Mouse (Mus musculus): ENCODE measurements at regions not wholly inside any gene's neighbourhood (a gene's known extent, or its start where the extent isn't known, plus 50 kb on each side); places are given as distances from the start of the nearest gene placed in this dataset.
"Not testable (repeated sequence)": the region's sequence is repeated elsewhere in the genome, so short reads cannot be mapped to it uniquely, and the experiment has no call there.

DNA sequence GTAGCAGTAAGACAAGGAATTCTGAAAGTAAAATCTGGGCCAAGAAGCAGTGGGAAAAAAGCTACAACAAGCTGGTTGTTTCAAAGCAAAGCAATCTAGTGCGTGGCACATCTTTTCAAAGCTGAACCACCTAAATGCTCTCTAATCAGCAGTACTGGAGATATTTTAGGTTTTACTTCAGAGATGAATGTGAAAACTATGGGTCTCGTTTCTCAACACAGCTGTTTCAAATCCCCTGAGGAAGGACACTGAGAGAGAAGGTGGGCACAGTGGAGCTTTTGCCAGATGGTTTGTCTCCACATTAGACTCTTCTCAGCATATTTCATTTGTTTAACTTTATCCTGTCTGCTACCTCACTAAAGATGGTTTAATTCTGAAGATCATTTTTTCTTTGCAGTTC, 183.8 kb upstream of the Gria3 start:
- in situ Hi-C loops (cut with MboI, MseI): no loop called here

DNA sequence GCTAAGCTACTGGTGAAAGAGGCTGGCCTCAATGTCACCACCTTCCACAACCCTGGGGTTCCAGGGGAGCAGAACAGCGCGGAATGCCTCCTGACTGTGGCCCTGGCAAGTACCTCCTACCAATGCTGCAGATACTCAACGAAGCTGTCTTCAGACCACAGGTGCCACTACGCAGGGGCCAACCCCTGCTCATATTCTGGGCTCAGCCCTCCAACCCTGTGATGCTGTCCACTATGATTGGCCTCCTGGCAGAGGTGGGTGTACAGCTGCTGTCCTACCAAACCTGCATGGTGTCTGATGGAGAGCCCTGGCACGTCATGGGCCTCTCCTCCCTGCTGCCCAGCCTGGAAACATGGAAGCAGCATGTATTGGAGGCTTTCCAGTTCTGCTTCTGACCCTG, 150.9 kb upstream of the Gria3 start:
- in situ Hi-C loops (cut with MboI, MseI): not testable (repeated sequence)

DNA sequence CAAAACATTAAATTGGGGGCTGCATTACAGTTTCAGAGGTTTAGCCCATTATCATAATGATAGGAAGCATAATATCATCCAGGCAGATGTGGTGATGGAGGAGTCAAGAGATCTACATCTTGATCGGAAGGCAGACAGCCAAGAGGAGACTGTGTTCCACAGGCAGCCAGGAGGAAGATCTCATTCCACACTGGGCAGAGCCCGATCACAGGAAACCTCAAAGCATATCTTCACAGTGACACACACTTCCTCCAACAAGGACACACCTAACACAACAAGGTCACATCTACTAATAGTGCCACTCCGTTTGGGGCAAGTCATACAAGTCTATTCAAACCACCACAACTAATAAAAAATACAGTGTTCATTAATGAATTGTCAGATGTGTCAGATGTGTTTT, 147.7 kb upstream of the Gria3 start:
- in situ Hi-C loops (cut with MboI, MseI): no loop called here

DNA sequence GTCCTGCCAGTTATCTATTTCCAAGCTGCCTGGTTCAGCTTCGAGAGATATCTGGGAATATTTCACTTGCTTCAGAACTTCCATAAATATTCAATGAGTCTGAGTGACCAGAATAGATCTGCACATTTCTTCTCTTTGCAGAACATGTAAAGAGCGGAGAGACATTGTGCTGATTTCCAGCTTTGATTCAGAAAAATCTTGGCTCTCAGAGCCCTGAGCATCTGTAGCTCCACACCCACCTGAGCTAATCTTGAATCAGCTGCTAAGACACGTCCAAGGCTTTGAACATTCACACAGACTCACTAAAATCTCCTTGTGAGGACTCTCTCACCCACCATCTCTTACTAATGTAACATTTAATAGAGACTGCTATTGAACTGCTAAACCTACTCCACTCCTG, 146.0 kb upstream of the Gria3 start:
- in situ Hi-C loops (cut with MboI, MseI): no loop called here

DNA sequence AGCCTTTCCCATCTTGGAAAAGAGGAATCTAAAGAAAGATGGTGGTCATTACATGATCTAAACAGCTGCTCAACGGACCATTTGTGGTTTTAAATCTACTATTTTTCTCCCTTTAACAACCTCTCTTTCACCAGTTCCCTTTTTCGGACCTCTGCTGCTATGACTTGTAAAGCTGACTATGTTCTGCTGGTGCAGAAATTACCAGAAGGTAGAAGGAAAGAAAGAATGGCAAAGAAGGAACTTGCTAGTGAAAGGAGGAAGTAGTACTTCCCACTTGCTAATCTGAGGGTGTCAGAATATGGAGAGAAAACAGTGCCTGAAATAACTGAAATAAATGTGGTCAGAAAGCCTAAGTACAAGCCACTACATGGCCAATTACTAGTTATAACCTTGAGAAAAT, 109.6 kb upstream of the Gria3 start:
- in situ Hi-C loops (cut with MboI, MseI): loop anchor here (10.0 kb wide), 1 partner anchor 1164 kb away; no protein-coding TSS in a partner anchor

DNA sequence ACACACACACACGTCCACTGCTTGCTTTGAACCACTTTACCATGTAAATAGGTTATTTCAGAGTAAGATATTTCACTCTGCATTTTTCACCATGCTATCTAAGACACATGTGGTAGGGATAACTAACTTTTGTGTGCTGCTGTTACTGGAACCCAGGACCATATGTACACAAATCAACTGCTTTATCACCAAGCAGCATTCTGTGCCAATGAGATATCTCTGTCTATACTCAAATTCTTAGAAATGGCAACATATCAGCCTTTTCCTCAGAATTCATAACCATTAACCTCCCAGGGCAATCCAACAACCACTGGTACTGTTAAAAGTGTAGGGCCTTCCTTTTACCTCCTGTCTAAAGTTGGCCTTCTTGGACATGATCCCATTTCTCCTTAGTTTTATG, 84.2 kb upstream of the Gria3 start:
- in situ Hi-C loops (cut with MboI, MseI): no loop called here

GRCm38 (mm10) chrX:41317740-41318139, 82.9 kb upstream of the Gria3 start:
- in situ Hi-C loops (cut with MboI, MseI): no loop called here

- in situ Hi-C loops (cut with MboI, MseI): no loop called here
Observed at GRCm38 (mm10) chrX:41319896-41320295, 80.8 kb upstream of the Gria3 start.

Measured in T-helper 2 cell (primary cell).